Mouse (Mus musculus) lung, postnatal 14 days (tissue): ENCODE results near the gene Cenpb.

ENCODE experiments used
- DNase-seq: peaks from one replicate; pipeline ENCODE4 v3.0.0; 2021

Gene Cenpb

DNA sequence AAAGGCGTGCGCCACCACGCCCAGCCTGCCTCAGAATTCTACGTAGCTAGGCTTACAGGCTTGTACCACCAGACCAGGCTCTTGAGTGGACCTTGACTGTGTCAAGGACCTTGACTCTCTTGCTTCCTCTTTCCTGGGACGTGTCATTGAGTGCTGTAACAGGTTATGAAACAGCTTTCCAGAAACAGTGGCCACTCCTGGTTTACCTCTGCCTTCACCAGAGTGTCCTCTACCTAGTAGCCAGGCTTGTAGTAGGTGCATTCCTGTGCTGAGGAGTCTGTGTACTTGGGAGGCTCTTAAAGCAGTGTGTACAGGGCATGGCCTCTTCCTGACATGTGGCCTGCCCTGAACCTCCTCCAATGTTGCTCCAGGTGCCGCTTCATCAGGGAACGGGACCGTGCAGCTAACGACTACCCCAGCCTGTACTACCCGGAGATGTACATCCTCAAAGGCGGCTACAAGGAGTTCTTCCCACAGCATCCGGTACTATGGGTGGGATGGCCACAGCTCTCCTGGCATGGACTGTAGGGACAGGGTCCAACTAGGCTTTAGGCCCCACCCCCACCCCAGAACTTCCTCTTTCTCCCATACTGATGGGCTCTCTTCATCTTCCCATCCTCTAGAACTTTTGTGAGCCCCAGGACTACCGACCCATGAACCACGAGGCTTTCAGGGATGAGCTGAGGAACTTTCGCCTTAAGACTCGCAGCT, 16.9 kb upstream of the Cenpb start:
- peak; percentile 43 for DNase-seq

DNA sequence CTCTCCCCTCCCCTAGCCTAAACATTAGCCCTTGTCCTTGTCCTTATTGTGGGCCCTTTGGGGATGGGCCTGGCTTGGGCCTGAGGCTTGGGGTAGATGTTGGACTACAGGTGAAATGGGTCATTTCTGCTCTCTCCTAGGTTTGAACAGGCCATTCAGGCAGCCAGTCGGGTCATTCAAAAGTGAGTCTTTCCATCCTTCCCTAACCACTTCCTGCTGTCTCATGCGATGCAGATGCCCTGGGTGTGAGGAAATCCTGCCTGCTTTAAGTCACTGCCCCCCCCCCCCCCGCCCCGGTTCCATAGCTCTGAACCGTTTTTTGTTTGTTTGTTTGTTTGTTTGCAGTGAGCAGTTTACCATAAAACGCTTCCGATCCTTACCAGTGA, 11.1 kb upstream of the Cenpb start:
- DNase-seq, result no peak

DNA sequence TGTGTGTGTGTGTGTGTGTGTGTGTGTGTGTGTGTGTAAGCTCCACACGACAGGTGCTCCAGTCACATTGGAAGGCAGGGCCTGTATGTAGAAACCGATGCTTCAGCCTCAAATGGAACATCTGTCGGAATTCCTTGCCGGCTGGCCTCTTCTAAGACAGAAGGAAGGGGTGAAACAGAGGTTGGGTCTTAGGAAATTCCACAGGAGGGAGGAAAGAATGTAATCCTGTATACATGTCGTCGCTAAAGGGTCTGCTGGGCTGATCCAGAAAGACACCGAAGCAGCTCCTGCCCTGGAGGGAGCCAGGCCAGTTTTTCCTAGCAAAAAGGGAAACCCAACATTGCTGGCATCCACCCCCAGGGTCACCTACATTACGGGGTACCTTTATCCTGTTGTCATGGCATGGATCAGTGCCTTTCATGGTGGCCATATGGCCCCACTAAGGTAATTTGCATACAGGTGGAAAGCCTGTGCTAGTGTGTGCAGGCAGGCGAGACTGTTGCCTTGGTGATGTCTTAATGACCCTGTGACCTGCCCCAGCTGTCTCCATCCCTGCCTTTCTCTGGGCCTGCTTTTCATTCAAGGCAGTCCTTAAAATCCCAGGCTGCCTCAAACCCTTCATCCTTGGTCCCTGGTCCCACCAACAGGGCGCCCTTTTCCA, 10.6 kb upstream of the Cenpb start:
- no peak for DNase-seq

DNA sequence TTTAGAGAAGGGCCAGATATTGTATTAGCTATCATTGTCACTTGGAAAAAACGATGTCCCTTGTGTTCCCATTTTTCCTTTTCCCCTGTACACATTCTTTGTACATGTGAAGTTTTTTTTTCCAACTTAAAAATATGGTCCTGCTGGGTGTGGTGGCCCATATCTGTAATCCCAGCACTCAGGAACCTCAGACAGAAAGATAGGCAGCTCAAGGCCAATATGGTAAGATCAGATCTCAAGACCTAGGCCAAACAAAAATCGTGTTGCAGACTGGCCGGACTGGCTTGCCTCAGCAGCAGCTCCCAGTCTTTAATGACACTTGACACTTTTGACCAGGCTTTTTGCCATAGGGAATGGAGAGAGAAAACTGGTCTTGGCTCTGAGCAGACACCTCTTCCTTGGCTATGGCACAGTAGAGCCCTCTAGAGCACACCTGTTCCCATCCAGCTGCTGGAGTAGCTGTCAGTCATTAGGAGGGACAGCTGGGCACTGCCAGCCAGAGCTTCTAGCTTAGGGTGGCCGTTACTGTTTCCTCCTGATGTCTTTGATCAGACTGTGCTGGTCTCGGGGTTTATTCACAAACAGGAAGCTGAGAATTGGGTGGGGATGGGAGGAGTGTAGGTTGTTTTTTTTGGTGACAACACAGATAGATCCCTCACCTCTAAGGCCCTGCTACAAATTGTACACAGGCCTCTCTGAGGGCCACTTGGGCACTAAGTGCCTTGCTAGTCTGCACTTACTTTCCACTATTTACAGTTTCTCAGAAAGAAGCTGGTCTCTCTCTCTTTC, 9.8 kb upstream of the Cenpb start:
- no peak for DNase-seq

DNA sequence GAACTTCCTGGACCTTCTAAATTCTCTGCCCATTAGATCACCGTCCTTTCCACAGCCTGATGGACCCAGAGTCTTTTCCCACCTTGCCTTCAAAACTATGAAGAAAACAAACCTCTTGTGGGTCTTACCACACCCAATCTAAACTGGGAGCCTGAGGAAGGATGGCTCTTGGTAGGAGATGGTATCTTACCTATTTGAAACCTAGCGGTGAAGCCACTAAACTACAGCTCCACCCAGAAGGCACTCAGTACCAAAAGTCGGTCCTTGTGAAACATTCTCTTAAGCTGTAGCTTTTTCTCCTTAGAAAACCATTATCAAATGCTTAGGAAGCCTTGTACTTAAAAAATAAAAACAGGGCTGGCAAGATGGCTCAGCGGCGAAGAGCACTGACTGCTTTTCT, 8.4 kb upstream of the Cenpb start:
- no peak for DNase-seq

DNA sequence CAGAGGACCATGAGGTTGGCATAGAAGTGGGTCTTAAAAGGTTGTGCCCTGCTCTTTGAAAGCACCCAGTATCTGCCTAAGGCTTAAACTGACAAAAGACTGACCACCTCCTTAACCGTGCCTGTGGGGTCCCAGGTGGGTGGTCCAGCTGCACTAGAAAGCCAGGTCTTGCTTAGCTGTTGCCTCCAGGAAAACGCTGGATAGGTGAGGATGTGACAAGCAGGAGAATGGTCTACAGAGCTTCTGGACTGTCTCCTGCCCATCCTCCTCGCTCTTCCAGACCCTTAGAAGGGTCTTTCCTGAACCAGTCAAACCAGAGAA, 7.7 kb upstream of the Cenpb start:
- no peak for DNase-seq

DNA sequence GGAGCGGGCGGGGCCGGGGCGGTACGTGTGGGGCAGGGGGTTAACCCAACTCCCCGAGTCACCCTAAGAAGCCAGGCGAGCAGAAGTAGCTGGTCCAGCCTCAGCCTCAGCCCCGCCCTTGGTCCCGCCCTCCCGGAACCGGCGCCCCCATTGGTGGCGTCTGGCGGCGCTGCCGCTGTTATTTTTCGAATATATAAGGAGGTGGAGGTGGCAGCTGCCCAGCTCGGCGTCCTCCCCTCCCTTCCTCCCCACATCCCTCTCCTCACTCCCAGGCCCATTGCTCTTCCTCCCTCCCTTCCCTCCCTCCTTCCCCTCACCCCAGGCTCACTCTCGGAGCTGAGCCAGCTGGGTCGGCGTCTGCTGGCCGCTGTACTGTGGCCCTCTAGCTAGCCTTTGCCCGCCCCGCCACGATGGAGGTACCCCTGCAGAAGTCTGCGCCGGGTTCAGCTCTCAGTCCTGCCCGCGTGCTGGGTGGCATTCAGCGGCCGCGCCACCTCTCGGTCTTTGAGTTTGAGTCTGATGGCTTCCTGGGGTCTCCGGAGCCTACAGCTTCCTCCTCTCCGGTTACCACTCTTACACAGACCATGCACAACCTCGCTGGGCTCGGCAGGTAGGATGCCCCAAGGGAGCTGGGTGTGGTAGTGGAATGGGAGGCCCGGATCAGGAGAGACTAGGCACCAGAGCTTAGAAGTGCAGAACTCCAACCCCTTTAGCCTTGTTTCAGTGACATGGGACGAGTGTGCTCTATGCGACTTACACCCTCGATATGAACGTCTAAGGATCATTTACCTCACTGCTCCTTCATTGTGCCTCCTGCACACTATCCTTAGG, 7.1 kb upstream of the Cenpb start, which contains the start of the genes Cdc25b and Spef1:
Gene Cdc25b, plus strand, starts transcription at position 179 of the 831 bp plus-strand sequence.
Gene Spef1, minus strand, starts transcription at position 512 of the 831 bp plus-strand sequence.
- peak; percentile 89 for DNase-seq

DNA sequence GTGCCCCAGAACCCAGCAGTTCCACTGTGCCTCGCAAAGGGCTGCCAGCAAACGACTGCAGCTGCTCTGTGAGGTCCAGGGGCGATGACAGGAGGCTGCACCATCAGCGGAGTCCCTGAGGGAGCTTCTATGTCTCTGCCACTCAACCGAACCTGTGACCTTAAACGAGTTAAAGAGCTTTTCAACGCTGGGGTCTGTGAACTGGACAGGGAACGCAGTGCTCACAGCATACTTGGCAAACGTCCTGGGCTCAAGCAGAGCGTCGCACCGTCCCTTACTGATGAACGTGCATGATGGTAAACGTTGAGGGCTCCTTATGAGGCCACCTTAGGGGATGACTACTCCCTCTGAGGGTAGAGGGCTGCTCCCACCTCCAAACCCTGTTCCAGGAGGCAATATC, 6.5 kb upstream of the Cenpb start:
- no peak for DNase-seq

DNA sequence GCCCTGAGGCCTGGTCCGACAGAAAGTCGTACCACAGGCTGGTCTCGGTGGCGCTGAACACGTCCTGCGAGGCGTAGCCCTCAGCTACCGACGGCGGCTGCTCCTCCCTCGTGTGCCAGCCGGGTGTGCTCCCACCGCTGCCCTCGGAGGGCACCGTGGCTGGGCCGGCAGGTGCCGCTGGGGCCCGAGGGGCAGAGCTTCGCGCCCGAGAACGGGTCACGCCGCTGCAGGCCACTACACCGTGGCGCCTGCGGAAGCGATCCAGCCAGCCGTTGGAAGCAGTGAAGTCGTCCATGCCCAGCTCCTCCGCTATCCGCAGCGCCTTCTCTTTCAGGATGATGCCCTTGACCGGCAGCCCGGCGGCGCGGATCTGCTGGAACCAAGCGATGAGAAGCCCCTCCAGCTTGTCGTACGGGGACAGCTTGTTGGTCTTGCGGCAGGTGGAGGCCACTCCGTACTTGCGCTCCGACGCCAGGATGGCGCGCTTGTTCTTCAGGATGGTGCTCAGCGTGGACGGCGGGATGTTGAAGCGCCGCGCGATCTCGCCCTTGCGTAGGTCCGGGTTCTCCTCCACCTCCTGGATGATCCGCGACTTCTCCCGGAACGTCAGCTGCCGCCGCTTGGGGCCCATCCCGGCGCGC, 501 bp downstream of the Cenpb start:
- peak; percentile 60 for DNase-seq

DNA sequence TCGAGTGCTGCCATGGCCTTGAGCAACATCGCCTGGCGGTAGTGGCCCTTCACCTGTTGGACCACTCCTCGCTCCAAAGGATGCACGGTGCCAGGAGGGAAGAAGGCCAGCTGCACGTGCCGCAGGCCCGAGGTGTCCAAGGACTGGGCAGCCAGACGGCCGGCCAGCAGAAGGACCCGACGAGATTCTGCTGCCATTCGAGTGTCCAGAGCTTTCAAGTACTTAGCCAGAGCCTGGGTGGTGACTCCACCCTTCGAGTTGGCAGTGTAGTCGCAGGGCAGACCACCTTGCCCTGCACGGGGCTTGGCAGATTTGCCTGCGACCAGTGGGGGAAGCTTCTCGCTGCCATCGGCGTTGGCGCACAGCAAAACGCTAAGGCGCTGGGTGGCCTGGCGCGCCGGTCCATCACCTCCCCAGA, 1.0 kb downstream of the Cenpb start:
- DNase-seq, result no peak

DNA sequence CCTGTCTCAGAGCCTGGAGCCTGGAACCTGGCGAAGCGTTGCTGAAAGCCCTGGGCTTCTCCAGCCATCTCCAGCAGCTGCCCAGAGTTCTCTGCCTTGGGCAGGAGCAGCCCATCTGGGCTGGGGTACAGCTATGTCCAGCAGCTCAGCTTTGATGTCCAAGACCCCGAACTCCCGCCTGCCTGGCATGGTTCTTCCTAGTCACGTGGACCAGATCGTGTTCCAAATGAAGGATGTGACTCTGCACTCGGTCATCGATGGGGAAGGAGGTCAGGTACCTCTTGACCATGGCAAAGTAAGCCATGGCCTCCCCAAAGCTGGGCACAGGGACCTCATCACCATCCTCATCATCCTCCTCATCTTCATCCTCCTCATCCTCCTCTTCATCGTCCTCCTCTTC, 1.9 kb downstream of the Cenpb start:
- DNase-seq, result no peak

DNA sequence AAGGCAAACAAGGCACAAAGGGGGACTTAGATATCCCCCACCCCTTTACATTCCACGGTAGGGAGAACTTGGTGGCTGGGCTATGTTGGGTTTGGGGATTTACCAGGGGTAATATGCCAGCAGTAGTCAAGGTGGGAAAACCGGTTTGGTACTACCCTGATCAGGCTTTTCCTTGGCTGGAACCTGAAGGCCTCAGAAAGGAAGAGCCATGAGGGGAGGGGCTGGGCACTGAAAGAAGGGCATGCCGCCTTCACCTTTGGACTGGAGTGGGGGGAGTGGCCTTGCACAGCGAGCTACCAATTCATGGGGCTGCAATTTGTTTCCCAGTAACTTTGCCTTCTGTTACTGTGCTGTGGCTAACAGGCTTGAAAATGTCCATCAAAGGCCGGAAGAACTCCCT, 3.4 kb downstream of the Cenpb start:
- peak; percentile 37 for DNase-seq

DNA sequence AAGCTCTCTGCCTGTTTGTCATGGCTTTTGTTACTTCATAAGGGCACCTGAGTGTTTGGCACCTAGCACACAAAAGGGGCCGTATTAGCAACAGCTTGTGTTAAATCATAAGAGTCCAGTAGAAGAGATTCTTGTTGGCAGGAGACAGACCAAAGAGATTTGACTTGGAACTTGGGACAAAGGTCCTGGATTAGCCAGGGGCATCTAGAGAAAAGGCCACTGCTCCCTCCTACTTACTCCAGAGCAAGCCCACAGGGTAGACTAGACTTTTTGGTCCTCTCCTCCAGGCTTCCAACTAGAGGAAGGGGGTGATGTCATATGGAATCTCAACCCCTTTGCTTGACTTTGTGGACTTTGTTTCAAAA, 3.9 kb downstream of the Cenpb start:
- DNase-seq, result no peak

DNA sequence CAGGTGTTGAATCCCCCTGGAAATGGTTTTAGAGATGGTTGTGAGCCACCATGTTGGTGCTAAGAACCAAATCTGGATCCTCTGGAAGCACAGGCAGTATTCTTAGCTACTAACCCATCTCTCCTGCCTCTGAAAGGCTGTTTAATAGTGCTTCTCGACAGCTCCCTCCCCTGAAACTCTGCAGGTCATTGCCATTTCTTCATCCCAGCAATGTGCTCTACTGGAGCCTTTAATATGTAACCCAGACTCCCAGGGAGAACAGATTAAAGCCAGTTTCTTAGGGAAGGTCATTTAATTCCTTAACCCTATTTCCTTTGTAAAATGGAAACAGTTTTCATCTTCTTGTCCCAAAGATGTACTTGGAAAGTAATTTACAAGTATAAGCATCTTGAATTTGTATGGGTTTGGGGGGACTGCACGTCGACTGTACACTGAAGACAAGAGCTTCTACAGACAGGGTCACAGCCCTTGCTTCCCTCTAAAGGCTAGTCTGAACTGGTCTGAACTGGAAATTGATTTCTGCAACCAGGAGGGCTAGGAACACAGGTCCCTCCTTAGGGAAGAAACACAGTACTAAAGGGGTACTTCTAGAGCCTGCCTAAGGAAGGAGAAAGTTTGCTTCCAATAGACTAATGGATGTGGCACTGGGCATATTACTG, 4.5 kb downstream of the Cenpb start:
- no peak for DNase-seq

DNA sequence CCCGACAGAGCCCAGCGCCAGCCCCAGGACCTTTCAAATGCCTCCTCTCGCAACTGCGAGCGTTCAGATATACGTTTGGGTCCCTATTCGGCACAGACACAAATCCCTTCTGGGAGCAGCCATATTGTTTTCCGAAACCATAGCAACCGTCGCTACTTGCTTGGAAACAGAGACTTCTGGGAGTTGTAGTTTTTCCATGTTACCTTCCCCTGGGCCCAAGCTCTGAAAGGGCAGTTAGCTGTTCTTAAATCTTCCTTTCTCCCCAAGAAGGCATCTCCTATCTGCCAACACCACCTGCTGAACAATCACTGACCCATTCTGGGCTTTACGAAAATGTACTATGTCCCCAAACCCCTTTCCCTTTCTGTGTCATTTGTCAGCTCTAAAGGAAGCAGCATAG, 5.2 kb downstream of the Cenpb start:
- DNase-seq, result peak; percentile 60

DNA sequence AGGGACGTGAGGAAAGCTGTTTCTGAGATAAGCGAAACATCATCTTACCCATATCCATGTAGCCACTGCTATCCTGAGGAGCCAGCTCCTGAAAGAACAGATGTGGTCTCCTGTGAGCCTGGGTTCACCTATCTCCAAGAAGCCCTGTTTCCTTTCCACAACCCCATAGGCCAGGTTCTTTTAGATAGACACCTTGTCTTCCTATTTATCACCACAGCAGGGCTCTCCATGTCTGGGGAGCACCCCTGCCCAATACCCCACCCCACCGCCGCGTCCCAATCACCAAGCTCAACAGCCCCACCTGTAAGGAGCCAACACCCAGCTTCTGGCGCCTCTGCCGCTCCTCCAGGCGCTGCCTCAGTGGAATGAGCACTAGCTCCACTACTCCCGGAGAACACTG, 7.5 kb downstream of the Cenpb start:
- DNase-seq, result no peak

DNA sequence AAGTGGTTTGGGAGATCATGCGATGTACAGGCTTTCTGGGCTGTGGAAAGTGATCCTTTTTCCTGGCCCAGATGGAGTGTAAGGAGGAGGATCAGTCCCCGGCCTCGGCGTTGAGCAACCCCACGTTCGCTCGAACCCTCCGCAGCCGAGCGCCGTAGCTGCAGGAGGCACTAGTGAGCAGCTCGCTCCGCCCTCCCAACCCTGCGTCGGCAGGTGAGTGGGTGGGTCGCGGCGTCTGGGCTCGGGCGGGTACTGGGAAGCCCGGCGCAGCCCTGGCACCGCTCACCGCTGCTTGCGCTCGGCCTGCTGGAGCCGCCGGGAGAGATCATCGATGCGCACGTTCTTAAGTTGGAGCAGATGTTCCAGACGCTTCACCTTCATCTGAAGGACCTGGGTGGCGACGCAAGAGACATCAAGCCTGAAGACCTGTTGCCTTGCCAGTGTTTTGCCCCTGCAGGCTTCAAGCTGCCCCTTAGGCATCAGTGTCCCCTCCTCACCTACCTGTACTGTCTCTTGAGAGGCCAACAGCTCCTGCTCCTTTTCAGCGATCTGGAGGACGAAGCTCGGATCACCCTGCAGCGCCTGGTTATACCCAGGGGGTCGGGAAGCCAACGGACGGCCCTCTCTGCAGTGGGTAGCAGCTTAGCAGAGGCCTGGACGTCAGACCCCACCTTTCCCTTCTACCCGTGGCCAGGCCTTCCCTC, 8.3 kb downstream of the Cenpb start:
- peak; percentile 79 for DNase-seq

DNA sequence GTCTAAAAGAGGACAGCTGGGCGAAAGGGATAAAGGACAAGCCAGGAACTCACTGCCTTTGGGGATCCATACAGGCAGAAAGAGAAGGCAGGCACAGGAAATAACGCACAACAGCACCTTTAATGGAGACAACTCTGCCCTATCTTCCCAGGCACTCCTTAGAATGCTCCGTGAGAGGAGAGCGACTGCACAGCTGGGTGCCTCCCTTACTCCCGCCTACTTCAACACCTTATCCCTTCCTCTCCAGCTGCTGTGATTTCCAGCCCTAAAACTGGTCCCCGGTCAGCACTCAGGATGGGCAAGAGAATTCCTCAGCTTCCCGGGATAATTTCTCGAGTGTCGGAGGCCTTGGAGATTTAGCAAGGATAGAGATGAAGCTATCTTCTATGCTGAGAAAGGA, 8.9 kb downstream of the Cenpb start:
- DNase-seq, result no peak

DNA sequence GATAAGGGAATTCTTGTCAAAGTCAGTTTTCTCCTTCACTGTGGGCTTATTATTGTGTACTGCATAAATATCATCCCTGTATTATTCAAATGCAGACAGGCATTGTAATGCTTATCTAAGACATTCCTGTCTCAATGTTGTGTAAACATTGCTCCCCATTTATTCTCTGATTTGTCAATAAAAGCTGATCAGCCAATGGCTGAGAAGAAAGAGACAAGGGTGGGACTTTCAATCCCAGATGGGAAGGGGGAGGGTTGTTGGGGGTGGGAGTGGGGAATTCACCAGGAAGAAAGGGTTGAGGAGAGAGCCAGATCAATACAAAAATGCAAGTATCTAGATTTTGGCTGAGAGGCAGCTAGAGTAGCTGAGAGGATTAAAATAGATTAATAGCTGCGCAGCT, 11.0 kb downstream of the Cenpb start:
- DNase-seq, result no peak

DNA sequence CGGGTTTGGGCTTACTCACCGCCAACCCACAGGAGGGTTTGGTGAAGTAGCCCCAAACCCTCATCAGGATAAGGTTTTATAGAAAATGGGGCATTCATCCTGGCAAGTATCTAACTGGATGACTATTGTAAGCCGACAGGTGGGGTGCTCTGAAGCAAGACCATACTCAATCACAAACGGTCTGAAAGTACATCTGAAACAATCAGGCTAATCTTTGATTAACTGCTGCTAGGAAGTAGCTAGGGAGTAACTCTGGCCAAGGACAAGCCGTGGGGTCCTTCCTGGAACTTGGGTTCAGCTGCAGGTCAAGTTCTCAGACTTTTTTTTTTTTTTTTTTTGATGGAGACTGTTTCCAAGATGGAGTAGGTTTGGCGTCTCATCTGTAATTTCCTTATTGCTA, 11.9 kb downstream of the Cenpb start:
- no peak for DNase-seq

DNA sequence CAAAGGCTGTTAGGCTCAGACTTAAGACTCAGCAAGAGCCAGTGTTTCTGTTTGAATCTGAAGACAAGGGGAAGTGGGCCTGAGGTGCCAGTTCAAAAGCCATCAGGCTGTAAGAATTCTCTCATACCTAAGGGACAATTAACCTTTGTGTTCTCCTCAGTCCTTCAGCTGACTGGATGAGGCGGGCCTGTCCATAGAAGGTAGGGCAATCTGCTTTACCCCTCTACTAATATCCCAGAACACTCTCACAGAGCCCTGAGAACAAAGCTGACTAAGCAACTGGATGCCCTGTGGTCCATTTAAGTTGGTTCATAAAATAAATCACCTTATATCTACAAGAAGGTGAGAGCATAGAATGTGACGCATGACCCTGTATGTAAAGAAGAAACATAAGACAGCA, 13.7 kb downstream of the Cenpb start:
- no peak for DNase-seq

DNA sequence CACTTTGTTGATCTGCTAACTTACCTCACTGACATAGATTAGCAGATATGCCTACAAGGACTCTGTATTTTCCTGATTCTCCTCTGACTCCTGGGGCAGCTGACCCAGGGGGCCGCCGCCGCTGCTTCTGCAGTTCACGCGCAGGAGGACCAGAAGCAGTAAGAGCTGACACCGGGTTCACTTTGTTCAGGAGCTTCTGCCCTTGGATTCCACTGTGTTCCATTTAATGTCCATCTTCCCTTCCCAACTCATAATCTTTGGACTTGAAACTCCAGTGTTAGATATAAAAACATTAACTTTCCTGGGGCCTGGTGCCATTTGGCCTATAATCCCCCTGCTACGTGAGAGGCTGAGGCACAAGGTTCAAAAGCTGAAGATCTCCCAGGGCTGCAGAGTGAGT, 15.9 kb downstream of the Cenpb start:
- DNase-seq, result no peak
